Mouse (Mus musculus) large intestine, adult 2 months (tissue): ENCODE results near the gene Btbd9. TPM values are rescaled to one million over a fixed set of nuclear protein-coding genes. Genes with fewer than 3 reads are reported as not detected.
A peak's percentile ranks its signal among the peaks of the same experiment; 100 is the strongest.

Experiments
- DNase-seq: peaks from one replicate; pipeline ENCODE4 v3.0.0-alpha.2; 2012; ENCODE audit warnings: low read depth, low spot score
- WGBS: fragments of 180-500 bp; shearing (Covaris S2); methylation state at CpG from one replicate; pipeline ENCODE4 v1.1.7; 2018; 5-methylcytosine and 5-hydroxymethylcytosine counted together
- polyA plus RNA-seq: library from polyadenylated mRNA; depleted of rRNA; stranded (reverse); fragments of >200 nt; gene quantifications from 2 replicates; pipeline ENCODE4 v1.2.3, GENCODE M21; 2012

The Btbd9 gene
- polyA plus RNA-seq, 1 experiment = 13.5 TPM

DNA sequence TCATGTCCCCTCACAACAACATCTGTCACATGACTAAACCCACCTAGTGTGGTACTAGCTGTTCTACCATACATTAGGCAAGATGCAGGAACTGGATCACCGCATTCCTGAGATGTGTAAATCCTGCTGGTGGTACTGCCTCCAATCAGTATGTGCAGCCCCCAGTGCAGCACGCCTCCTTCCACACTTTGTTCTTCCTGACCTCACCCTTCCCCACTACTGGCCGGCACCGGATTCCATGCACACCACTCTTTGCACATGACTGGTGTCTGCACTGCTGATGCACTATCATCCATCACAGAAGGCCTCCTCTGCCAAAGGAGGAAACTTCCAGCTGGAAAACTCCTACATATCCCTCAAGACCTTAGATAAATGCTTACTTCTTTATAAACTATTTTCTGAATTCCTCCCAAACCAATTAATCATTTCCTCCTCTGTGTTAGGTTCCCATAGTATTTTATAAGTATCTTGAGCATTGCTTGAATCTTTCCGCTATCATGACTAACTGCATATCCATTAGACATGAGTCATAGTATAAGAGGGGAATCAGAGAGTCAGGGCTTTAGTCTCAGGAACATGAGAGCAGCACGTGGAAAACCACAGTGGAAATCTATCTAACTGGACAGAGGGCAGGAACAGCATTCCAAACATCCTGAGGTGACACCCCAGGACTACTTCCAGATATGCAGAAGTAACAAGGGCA lies 111.1 kb downstream of the Btbd9 start:
- DNase-seq = no peak
- 84% methylated on average over 6 of the region's 6 CpGs for WGBS

- WGBS = 30% methylated on average over 5 of the region's 5 CpGs
- no peak for DNase-seq
Measured at GRCm38 (mm10) chr17:30464240-30464745, 112.0 kb downstream of the Btbd9 start.

DNA sequence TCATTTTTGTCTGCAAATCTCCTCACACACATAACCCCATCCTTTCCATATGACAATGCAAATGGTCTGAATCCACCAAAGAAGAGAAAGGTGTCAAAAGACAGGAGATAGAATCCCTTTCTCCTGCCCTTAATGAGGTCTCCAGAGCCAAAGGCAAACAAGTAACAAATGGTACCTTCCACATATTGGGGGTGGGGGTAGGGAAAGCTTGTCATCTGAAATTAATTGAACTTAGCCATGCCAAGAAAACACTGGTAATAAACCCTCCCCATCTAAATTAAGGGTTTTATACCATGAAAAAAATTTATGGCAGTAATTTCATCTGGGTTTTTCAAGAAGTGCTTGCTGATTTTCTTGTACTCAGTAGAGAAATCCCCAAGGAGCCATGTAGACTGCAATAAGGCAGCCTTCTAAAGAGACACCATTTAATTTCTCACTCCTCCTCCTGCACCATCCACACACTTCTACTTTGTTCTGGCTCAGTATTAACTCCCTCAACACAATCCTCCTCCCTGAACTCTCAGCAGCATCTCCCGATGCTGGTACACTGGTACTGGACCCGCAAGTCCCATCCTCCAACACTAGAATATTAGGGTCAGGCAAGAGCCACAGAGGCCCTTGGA lies 115.5 kb downstream of the Btbd9 start:
- no peak for DNase-seq
- WGBS = 95% methylated on average over 2 of the region's 2 CpGs

GRCm38 (mm10) chr17:30459706-30460105 lies 116.6 kb downstream of the Btbd9 start:
- 91% methylated on average over 5 of the region's 5 CpGs for WGBS
- DNase-seq = no peak

GRCm38 (mm10) chr17:30458926-30459325 lies 117.4 kb downstream of the Btbd9 start:
- no peak for DNase-seq
- 82% methylated on average over 5 of the region's 5 CpGs for WGBS

- no peak for DNase-seq
- 63% methylated on average over 3 of the region's 3 CpGs for WGBS
Measured at GRCm38 (mm10) chr17:30458301-30458700, 118.0 kb downstream of the Btbd9 start.

GRCm38 (mm10) chr17:30457486-30457885 lies 118.8 kb downstream of the Btbd9 start:
- DNase-seq = no peak
- WGBS = 91% methylated on average over 7 of the region's 7 CpGs

- DNase-seq = no peak
- 71% methylated on average over 12 of the region's 12 CpGs for WGBS
Measured at GRCm38 (mm10) chr17:30456293-30456692, 120.0 kb downstream of the Btbd9 start.

DNA sequence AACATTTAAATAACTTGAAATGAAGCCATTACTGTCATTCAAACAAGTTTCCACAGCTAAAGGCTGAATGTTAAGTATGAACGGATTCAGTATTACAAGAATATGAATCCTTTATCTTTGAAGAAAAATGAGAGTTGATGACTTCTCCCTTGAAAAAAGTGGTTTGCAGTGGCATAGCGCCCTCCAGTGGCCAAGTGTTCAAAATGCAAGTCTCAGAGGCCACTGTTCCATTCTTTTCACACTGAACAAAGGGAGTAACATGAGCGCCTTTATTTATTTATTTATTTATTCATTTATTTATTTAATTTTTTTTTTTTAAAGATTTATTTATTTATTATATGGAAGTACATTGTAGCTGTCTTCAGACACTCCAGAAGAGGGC lies 121.4 kb downstream of the Btbd9 start:
- DNase-seq = peak; percentile 38
- WGBS = 37% methylated on average over 3 of the region's 3 CpGs

DNA sequence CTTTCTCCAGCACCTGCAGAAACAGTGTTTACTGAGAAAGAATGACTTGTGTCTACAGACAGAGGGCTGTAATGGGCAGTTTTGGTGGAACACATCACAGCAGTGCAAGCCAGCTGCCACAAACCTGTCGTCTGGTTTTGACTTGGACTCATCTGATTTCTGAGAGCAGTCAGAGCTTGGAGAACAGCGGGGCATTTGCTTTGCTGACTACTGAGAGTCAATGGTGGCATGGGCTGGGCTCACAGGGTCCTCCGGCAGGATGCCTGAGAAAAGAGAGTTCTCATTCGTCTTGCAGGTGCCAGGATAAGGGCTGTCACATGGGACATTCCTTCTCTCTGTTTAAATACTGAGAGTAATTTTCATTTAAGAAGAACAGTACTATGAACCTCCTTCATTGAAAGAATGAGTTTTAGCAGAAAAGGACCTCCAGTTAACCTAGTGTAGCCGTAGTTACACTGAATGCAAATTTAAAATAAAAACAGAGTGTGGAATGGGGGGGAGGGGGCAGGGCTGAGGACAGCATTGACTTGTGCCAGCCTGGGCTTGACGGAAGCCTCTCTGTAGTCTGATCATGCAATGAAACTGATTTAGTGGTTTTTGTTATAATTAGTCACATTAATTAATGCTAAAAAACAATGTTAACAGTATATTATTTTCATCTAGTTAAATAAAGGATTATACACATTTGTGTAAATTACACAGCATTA lies 122.0 kb downstream of the Btbd9 start:
- no peak for DNase-seq
- WGBS = 86% methylated on average over 6 of the region's 6 CpGs

DNA sequence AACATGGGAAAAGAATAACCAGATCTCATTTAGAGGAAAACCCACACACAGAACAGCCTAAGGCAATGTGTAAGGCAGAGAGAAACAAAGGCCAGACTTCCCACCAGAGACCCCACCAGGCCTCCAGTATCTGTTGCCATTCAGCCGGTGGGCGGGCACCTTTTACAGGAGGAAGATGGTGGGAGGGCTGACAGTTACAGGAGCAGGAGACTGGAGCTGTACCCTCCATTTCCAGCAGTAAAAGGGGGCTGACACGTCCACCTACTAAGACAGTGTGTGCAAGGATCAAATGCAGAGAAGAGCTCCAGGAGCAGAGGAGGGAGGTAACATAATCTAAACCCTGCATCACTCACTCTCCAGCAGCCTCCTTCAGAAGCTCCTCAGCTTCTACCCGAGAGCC lies 123.0 kb downstream of the Btbd9 start:
- no peak for DNase-seq
- 86% methylated on average over 4 of the region's 4 CpGs for WGBS

- 92% methylated on average over 9 of the region's 9 CpGs for WGBS
Measured at GRCm38 (mm10) chr17:30452363-30452762, 123.9 kb downstream of the Btbd9 start.

DNA sequence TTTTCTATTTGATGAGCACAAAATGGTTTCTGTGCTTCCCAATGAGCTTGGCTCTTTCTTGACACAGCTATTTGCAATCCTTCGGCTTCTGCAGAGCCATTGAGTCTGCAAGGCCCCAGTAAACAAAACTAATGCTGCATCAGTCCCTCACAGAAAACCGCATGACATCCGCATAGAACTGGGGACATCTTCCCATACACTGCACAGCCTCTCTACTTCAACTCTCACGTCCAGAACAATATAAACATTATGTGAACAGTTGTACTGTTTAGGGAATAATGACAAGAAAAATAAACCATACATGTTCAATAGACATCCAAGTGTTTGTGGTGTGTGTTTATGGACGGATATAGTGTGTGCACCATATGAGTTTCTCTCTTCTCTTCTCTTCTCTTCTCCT lies 127.7 kb downstream of the Btbd9 start:
- WGBS = 84% methylated on average over 5 of the region's 5 CpGs
- no peak for DNase-seq

More at GRCm38 (mm10) chr17:30452363-30452762, 123.9 kb downstream of the Btbd9 start:
- no peak for DNase-seq

GRCm38 (mm10) chr17:30445805-30446441 lies 130.4 kb downstream of the Btbd9 start:
- DNase-seq = no peak
- 94% methylated on average over 3 of the region's 3 CpGs for WGBS

GRCm38 (mm10) chr17:30439702-30440101 lies 136.6 kb downstream of the Btbd9 start:
- 66% methylated on average over 3 of the region's 3 CpGs for WGBS
- no peak for DNase-seq

GRCm38 (mm10) chr17:30438786-30439185 lies 137.5 kb downstream of the Btbd9 start:
- no peak for DNase-seq
- WGBS = 90% methylated on average over 4 of the region's 4 CpGs

DNA sequence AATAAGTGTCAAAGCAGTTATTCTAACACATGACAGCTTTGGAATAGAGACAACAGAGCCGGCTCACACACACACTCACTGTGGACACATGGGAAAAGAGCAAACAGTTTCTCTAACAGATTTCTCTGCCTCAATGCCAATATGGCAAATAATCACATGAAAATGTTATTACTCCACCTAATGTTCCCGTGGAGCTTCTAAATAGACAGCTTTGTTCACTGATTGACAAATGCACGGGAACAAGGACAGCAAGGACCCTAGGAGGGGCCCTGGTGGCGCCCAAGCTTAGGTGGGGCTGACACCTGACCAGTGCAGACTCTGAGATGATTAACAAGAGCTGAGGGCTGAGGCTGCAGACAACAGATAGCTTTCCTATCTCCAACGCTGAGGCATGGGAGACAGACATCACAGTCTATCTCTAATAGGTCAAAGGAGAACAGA lies 140.2 kb downstream of the Btbd9 start:
- DNase-seq = no peak
- WGBS = 43% methylated on average over 5 of the region's 5 CpGs

GRCm38 (mm10) chr17:30435478-30435877 lies 140.8 kb downstream of the Btbd9 start:
- WGBS = 84% methylated on average over 7 of the region's 7 CpGs
- no peak for DNase-seq

- WGBS = 84% methylated on average over 10 of the region's 10 CpGs
- DNase-seq = no peak
Measured at GRCm38 (mm10) chr17:30432094-30432493, 144.2 kb downstream of the Btbd9 start.

GRCm38 (mm10) chr17:30430961-30431640 lies 145.2 kb downstream of the Btbd9 start:
- WGBS = 95% methylated on average over 10 of the region's 10 CpGs
- DNase-seq = no peak
